Mouse (Mus musculus) heart, postnatal 0 days (tissue): Measurements from ENCODE around the gene Chn2.

Source experiments
- CTCF ChIP-seq: IDR thresholded peaks from 2 replicates; pipeline ENCODE4 v1.5.1; 2016; ENCODE audit warnings: antibody characterized with exemption, control low read depth, low read depth
- EP300 ChIP-seq: IDR thresholded peaks from 2 replicates; pipeline ENCODE4 v1.6.1; 2016; ENCODE audit warnings: antibody characterized with exemption, low read depth

- TF ChIP-seq CTCF = no peak
- no peak for TF ChIP-seq EP300
Observed at GRCm38 (mm10) chr6:54332203-54332602, 292.8 kb downstream of the Chn2 start.
